Mouse (Mus musculus): ENCODE measurements around the gene Adgrg3. TPM values are rescaled to one million over a fixed set of nuclear protein-coding genes. Genes with fewer than 3 reads are reported as not detected.

Gene Adgrg3
- polyA plus RNA-seq (2015; fragmentation: Nextera tagmentation; extraction: Ambion mirVana) = 1.2 and 1.3 TPM in 2 replicates

DNA sequence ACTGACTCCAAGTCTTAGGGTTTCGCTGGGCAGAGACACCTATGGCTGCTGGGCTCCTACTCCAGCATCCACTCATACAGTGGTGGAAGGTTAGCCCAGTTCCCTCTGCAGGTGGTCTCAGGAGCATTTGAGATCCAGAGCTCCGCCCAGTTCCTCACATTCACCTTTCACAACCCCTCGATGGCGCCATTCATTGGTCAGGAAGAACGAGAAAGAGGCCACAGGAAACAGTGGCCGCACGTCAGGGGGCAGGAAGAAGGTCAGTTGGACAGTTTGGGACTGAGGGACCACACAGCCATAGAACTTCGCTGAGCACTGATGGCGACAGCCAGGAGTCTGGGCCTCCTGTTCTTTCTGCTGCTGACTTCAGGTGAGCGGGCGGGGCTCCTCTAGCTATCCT, at the start of gene Adgrg3:
TSS of gene Adgrg3 (plus strand) at position 242 of the 400 bp plus-strand sequence.
- Histone ChIP-seq H3K36me3 (ENCODE audit: control insufficient read depth, insufficient read depth, low read length) (peaks cover 21% of the 10 kb centered on the region), H3K4me2 (ENCODE audit: low read length) (no peak within 1 kb of the TSS), H3K4me1 (ENCODE audit: control insufficient read depth, insufficient read depth, low read depth, low read length) (no peaks in the 10 kb centered on the region), H3K9me3 (ENCODE audit: control insufficient read depth, low read length) (no peaks in the 10 kb centered on the region), H3K9ac (ENCODE audit: low read depth, low read length) (no peak within 1 kb of the TSS), H3K27me3 (replicated peaks; ENCODE audit: control insufficient read depth, insufficient read depth, low read length) (no peaks in the 10 kb centered on the region), H3K27ac (ENCODE audit: low read depth, low read length) (no peak within 1 kb of the TSS), H3K4me3 (ENCODE audit: low read length) (no peak within 1 kb of the TSS)
- no peak for ATAC-seq
- WGBS = 82% methylated on average over 11 of the region's 11 CpGs

GRCm38 (mm10) chr8:94973270-94973669, 44.2 kb upstream of the Adgrg3 start:
- 92% methylated on average over 9 of the region's 9 CpGs for WGBS
- Histone ChIP-seq H3K27ac (ENCODE audit: low read depth, low read length) (no peak overlapping the region), H3K4me2 (ENCODE audit: low read length) (no peak overlapping the region), H3K36me3 (ENCODE audit: control insufficient read depth, insufficient read depth, low read length) (no peaks in the 10 kb centered on the region), H3K27me3 (replicated peaks; ENCODE audit: control insufficient read depth, insufficient read depth, low read length) (no peaks in the 10 kb centered on the region), H3K4me3 (ENCODE audit: low read length) (no peak overlapping the region), H3K4me1 (ENCODE audit: control insufficient read depth, insufficient read depth, low read depth, low read length) (peaks cover 12% of the 10 kb centered on the region), H3K9ac (ENCODE audit: low read depth, low read length) (no peak overlapping the region), H3K9me3 (ENCODE audit: control insufficient read depth, low read length) (no peaks in the 10 kb centered on the region)
- ATAC-seq = no peak

DNA sequence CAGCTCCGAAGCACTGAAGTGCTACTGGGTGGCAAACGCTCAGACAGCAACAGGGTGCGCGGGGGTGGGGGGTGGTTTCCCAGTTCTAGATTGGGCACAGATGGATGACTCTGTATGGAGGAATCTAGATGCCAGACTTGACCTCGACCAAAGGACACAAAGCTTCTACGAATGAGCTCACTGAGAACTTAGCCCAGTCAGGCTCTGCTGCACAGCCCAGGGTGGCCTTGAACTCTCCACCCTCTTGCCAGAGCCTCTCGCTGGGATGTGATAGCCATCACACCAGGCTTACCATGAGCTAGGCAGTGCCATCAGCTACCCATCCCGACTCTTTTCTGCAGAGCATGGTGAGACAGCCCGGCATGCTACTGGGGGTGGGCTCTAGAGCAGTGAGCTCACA, 43.7 kb upstream of the Adgrg3 start:
- 83% methylated on average over 9 of the region's 9 CpGs for WGBS
- no peaks in the 10 kb centered on the region for H3K36me3 ChIP-seq (ENCODE audit: control insufficient read depth, insufficient read depth, low read length)
- H3K9ac ChIP-seq (ENCODE audit: low read depth, low read length) = no peak overlapping the region
- no peak overlapping the region for H3K4me3 ChIP-seq (ENCODE audit: low read length)
- H3K4me1 ChIP-seq (ENCODE audit: control insufficient read depth, insufficient read depth, low read depth, low read length) = peaks cover 13% of the 10 kb centered on the region
- no peaks in the 10 kb centered on the region for H3K27me3 ChIP-seq (replicated peaks; ENCODE audit: control insufficient read depth, insufficient read depth, low read length)
- H3K27ac ChIP-seq (ENCODE audit: low read depth, low read length) = no peak overlapping the region
- no peaks in the 10 kb centered on the region for H3K9me3 ChIP-seq (ENCODE audit: control insufficient read depth, low read length)
- no peak overlapping the region for H3K4me2 ChIP-seq (ENCODE audit: low read length)
- no peak for ATAC-seq

- WGBS = 57% methylated on average over 7 of the region's 7 CpGs
- Histone ChIP-seq H3K4me3 (ENCODE audit: low read length) (no peak within 1 kb of the TSS), H3K9ac (ENCODE audit: low read depth, low read length) (no peak within 1 kb of the TSS), H3K27me3 (replicated peaks; ENCODE audit: control insufficient read depth, insufficient read depth, low read length) (no peaks in the 10 kb centered on the region), H3K4me1 (ENCODE audit: control insufficient read depth, insufficient read depth, low read depth, low read length) (peaks cover 13% of the 10 kb centered on the region), H3K27ac (ENCODE audit: low read depth, low read length) (no peak within 1 kb of the TSS), H3K36me3 (ENCODE audit: control insufficient read depth, insufficient read depth, low read length) (no peaks in the 10 kb centered on the region), H3K4me2 (ENCODE audit: low read length) (no peak within 1 kb of the TSS), H3K9me3 (ENCODE audit: control insufficient read depth, low read length) (no peaks in the 10 kb centered on the region)
- no peak for ATAC-seq
These were observed 42.9 kb upstream of the Adgrg3 start, which contains the start of gene Adgrg1 for GRCm38 (mm10) chr8:94974467-94975165. Gene Adgrg1, plus strand, starts transcription at chr8:94974751.

DNA sequence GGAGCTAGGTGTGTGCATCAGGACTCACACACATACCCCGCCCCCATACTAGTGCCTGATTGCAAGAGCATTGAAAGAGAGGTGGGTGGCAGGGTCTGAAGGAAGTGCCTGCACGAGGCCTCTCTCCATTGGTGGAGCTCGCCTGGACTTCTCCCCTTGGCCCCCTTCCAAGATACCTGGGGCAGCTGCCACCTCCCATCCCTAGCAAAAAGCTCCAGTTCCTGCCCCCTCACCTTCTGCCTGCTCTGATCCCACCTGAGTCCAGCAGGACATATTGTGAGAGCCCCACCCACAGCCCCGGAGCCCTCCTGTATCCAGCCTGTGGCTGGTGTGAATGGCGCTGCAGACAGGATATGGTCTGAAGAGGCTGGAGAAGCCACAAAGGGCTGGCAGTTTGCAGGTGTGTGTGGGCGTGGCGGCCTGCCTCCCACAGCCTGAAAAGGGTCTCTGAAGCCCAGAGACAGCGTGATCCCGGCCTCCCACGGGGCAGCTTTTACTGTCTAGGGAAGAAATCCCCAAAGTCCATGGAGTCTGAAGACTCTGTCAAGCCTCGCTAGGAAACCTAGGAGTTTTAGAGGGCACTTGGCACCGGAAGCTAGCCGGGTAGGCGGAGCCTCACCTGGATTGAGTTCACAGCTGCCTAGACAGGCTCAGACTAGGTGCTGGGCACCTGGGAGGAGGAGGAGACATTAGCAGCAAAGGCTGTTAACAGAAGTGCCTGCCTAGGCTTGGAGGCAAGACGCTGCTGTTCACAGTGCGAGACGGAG, 40.7 kb upstream of the Adgrg3 start:
- no peak for ATAC-seq
- H3K27ac ChIP-seq (ENCODE audit: low read depth, low read length) = no peak overlapping the region
- 20% methylated on average over 17 of the region's 17 CpGs for WGBS

GRCm38 (mm10) chr8:94978131-94978530, 39.4 kb upstream of the Adgrg3 start:
- H3K9me3 ChIP-seq (ENCODE audit: control insufficient read depth, low read length) = no peaks in the 10 kb centered on the region
- H3K9ac ChIP-seq (ENCODE audit: low read depth, low read length) = no peak overlapping the region
- H3K27me3 ChIP-seq (replicated peaks; ENCODE audit: control insufficient read depth, insufficient read depth, low read length) = no peaks in the 10 kb centered on the region
- no peak overlapping the region for H3K4me3 ChIP-seq (ENCODE audit: low read length)
- WGBS = 22% methylated on average over 9 of the region's 9 CpGs
- H3K36me3 ChIP-seq (ENCODE audit: control insufficient read depth, insufficient read depth, low read length) = no peaks in the 10 kb centered on the region
- H3K4me2 ChIP-seq (ENCODE audit: low read length) = peak overlapping the region; percentile 41; the same call in 1 of the 2 replicates
- peak; percentile 26 for ATAC-seq
- H3K4me1 ChIP-seq (ENCODE audit: control insufficient read depth, insufficient read depth, low read depth, low read length) = peaks cover 26% of the 10 kb centered on the region
- H3K27ac ChIP-seq (ENCODE audit: low read depth, low read length) = no peak overlapping the region

More for the DNA sequence above, 40.7 kb upstream of the Adgrg3 start:
- Histone ChIP-seq H3K36me3 (ENCODE audit: control insufficient read depth, insufficient read depth, low read length) (no peaks in the 10 kb centered on the region), H3K4me1 (ENCODE audit: control insufficient read depth, insufficient read depth, low read depth, low read length) (peaks cover 21% of the 10 kb centered on the region), H3K4me2 (ENCODE audit: low read length) (peak overlapping the region; percentile 41), H3K9me3 (ENCODE audit: control insufficient read depth, low read length) (no peaks in the 10 kb centered on the region), H3K27me3 (replicated peaks; ENCODE audit: control insufficient read depth, insufficient read depth, low read length) (no peaks in the 10 kb centered on the region), H3K9ac (ENCODE audit: low read depth, low read length) (peak overlapping the region; percentile 20), H3K4me3 (ENCODE audit: low read length) (peak overlapping the region; percentile 23)

GRCm38 (mm10) chr8:94978593-94979319, 38.7 kb upstream of the Adgrg3 start:
- Histone ChIP-seq H3K4me2 (ENCODE audit: low read length) (peak overlapping the region; percentile 41; the same call in 1 of the 2 replicates), H3K4me3 (ENCODE audit: low read length) (no peak overlapping the region), H3K36me3 (ENCODE audit: control insufficient read depth, insufficient read depth, low read length) (no peaks in the 10 kb centered on the region), H3K27me3 (replicated peaks; ENCODE audit: control insufficient read depth, insufficient read depth, low read length) (no peaks in the 10 kb centered on the region), H3K27ac (ENCODE audit: low read depth, low read length) (no peak overlapping the region), H3K9ac (ENCODE audit: low read depth, low read length) (no peak overlapping the region), H3K4me1 (ENCODE audit: control insufficient read depth, insufficient read depth, low read depth, low read length) (peaks cover 32% of the 10 kb centered on the region), H3K9me3 (ENCODE audit: control insufficient read depth, low read length) (no peaks in the 10 kb centered on the region)
- WGBS = 69% methylated on average over 13 of the region's 13 CpGs
- ATAC-seq = no peak

- Histone ChIP-seq H3K9me3 (ENCODE audit: control insufficient read depth, low read length) (no peaks in the 10 kb centered on the region), H3K4me1 (ENCODE audit: control insufficient read depth, insufficient read depth, low read depth, low read length) (peaks cover 41% of the 10 kb centered on the region), H3K27ac (ENCODE audit: low read depth, low read length) (no peak overlapping the region), H3K4me3 (ENCODE audit: low read length) (no peak overlapping the region), H3K9ac (ENCODE audit: low read depth, low read length) (no peak overlapping the region), H3K4me2 (ENCODE audit: low read length) (no peak overlapping the region), H3K27me3 (replicated peaks; ENCODE audit: control insufficient read depth, insufficient read depth, low read length) (no peaks in the 10 kb centered on the region), H3K36me3 (ENCODE audit: control insufficient read depth, insufficient read depth, low read length) (no peaks in the 10 kb centered on the region)
- no peak for ATAC-seq
- 94% methylated on average over 5 of the region's 5 CpGs for WGBS
These were observed 37.3 kb upstream of the Adgrg3 start for GRCm38 (mm10) chr8:94980176-94980575.

- H3K27me3 ChIP-seq (replicated peaks; ENCODE audit: control insufficient read depth, insufficient read depth, low read length) = no peaks in the 10 kb centered on the region
- no peak overlapping the region for H3K4me2 ChIP-seq (ENCODE audit: low read length)
- H3K4me3 ChIP-seq (ENCODE audit: low read length) = no peak overlapping the region
- no peak overlapping the region for H3K27ac ChIP-seq (ENCODE audit: low read depth, low read length)
- WGBS = 60% methylated on average over 8 of the region's 8 CpGs
- peaks cover 41% of the 10 kb centered on the region for H3K4me1 ChIP-seq (ENCODE audit: control insufficient read depth, insufficient read depth, low read depth, low read length)
- ATAC-seq = no peak
- no peaks in the 10 kb centered on the region for H3K36me3 ChIP-seq (ENCODE audit: control insufficient read depth, insufficient read depth, low read length)
- no peaks in the 10 kb centered on the region for H3K9me3 ChIP-seq (ENCODE audit: control insufficient read depth, low read length)
- H3K9ac ChIP-seq (ENCODE audit: low read depth, low read length) = no peak overlapping the region
These were observed 36.5 kb upstream of the Adgrg3 start for GRCm38 (mm10) chr8:94980976-94981375.

All from hindbrain, embryonic 16.5 days (tissue).